ENCODE assay signal across 29 mouse cellular contexts in the genomic region with DNA sequence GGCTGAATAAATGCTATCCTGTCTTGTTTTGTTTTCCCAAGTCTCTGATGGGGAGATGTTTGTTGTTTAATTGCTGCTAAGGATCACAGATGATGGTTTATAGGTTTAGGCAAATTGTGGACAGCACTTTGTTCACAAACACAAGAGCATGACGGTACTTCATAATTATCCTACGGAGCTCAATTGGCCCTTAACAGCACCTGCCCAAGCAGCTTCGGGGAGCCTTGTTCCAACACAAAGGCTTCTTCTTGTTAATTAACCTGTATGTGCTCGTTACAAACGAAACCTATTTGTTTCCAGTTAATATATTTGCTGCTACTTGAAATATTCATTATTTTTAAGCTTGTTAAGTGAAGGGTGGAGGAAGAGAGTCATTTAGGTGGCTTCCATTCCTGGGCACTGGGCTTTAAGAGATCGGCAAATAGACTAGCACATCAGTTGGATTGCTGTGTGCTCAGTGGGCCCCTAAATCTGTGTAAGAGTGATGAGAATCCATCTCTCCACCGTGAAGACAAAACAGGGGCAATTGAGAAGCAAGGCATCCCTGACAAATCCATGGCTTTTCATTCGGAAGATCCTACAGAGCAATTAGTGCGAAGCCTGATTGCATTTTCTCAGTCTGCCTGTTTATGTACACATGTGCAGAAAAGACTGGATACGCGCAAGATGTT.
DNase-seq lines count a peak whose midpoint lies in the region; ATAC-seq and TF ChIP-seq lines count a peak whose summit lies in the region.
"Had no signal": no experiment of that assay in that cellular context is flagged by ENCODE, and none has a peak within 500 bp of the region (broad histone marks: within the 10 kb centered on the region; RNA-seq: fewer than 3 reads in every experiment).

No protein-coding gene starts in this region.

- no peaks in the 10 kb centered on the region for H3K9me3 ChIP-seq in midbrain, embryonic 11.5 days (ENCODE audit: control insufficient read depth, low read length)
- H3K9me3 ChIP-seq in midbrain, embryonic 14.5 days (ENCODE audit: control insufficient read depth, low read length): no peaks in the 10 kb centered on the region
- H3K9me3 ChIP-seq in forebrain, embryonic 13.5 days (replicated peaks): no peaks in the 10 kb centered on the region
- H3K9me3 ChIP-seq in forebrain, postnatal 0 days (ENCODE audit: low read length): no peaks in the 10 kb centered on the region
- no peaks in the 10 kb centered on the region for H3K9me3 ChIP-seq in hindbrain, embryonic 10.5 days
- H3K9me3 ChIP-seq: embryonic facial prominence, embryonic 10.5 days; embryonic facial prominence, embryonic 13.5 days; heart, embryonic 12.5 days; heart, embryonic 15.5 days had no signal

- no peak overlapping the region for H3K4me3 ChIP-seq in midbrain, embryonic 11.5 days (ENCODE audit: low read depth, low read length)
- H3K4me3 ChIP-seq in midbrain, embryonic 14.5 days (replicated peaks; ENCODE audit: low read depth, low read length): no peak overlapping the region
- H3K4me3 ChIP-seq in forebrain, embryonic 13.5 days: no peak overlapping the region
- H3K4me3 ChIP-seq in forebrain, postnatal 0 days (ENCODE audit: low read depth, low read length): no peak overlapping the region
- H3K4me3 ChIP-seq in hindbrain, embryonic 10.5 days: no peak overlapping the region
- H3K4me3 ChIP-seq: embryonic facial prominence, embryonic 10.5 days; embryonic facial prominence, embryonic 13.5 days; erythroblast, embryonic 14.5 days; gastrocnemius, adult 2 months; heart, embryonic 12.5 days; heart, embryonic 15.5 days had no signal

- ATAC-seq in midbrain, embryonic 11.5 days (ENCODE audit: low FRiP score): no peak
- ATAC-seq in midbrain, embryonic 14.5 days (ENCODE audit: low FRiP score, low TSS enrichment): no peak
- ATAC-seq in forebrain, embryonic 13.5 days: peak; percentile 52; the same call in 1 of the 2 replicates
- ATAC-seq in forebrain, postnatal 0 days: no peak; the same call in 1 of the 2 replicates
- ATAC-seq: CD4-positive, CD25-positive, alpha-beta regulatory T cell, adult 4 months; hindbrain, postnatal 0 days; inflammation-experienced regulatory T-cells, adult 6 months had no signal

- H3K9ac ChIP-seq in midbrain, embryonic 11.5 days (ENCODE audit: low read length): no peak overlapping the region
- H3K9ac ChIP-seq in midbrain, embryonic 14.5 days (replicated peaks; ENCODE audit: low read length): no peak overlapping the region
- H3K9ac ChIP-seq in forebrain, embryonic 13.5 days: no peak overlapping the region
- no peak overlapping the region for H3K9ac ChIP-seq in forebrain, postnatal 0 days
- H3K9ac ChIP-seq: embryonic facial prominence, embryonic 13.5 days; heart, embryonic 12.5 days; heart, embryonic 15.5 days; hindbrain, embryonic 14.5 days had no signal

- WGBS in midbrain, embryonic 11.5 days: 77% methylated on average over 11 of the region's 11 CpGs
- 73% methylated on average over 11 of the region's 11 CpGs for WGBS in midbrain, embryonic 14.5 days
- 22% methylated on average over 11 of the region's 11 CpGs for WGBS in forebrain, embryonic 13.5 days
- 20% methylated on average over 11 of the region's 11 CpGs for WGBS in forebrain, postnatal 0 days
- 89% methylated on average over 11 of the region's 11 CpGs for WGBS in hindbrain, embryonic 10.5 days

- no peaks in the 10 kb centered on the region for H3K36me3 ChIP-seq in midbrain, embryonic 11.5 days (ENCODE audit: control insufficient read depth, insufficient read depth, low read length)
- no peaks in the 10 kb centered on the region for H3K36me3 ChIP-seq in midbrain, embryonic 14.5 days (ENCODE audit: control insufficient read depth, insufficient read depth, low read length)
- no peaks in the 10 kb centered on the region for H3K36me3 ChIP-seq in forebrain, embryonic 13.5 days (ENCODE audit: poor library complexity, severe bottlenecking)
- H3K36me3 ChIP-seq in forebrain, postnatal 0 days (ENCODE audit: insufficient read depth): no peaks in the 10 kb centered on the region
- no peaks in the 10 kb centered on the region for H3K36me3 ChIP-seq in hindbrain, embryonic 10.5 days
- H3K36me3 ChIP-seq: embryonic facial prominence, embryonic 10.5 days; embryonic facial prominence, embryonic 13.5 days; heart, embryonic 12.5 days; heart, embryonic 15.5 days had no signal

- DNase-seq in midbrain, embryonic 11.5 days (ENCODE audit: low spot score, missing footprints): peak; percentile 61
- no peak for DNase-seq in midbrain, embryonic 14.5 days
- DNase-seq in brain, embryonic 14.5 days (ENCODE audit: low read depth): peak; percentile 48
- peak; percentile 35 for DNase-seq in forebrain, postnatal 0 days
- DNase-seq in kidney, adult 9 months: no peak
- DNase-seq in hindbrain, embryonic 10.5 days (ENCODE audit: low spot score): no peak
- DNase-seq in spleen, adult 18-20 months: no peak
- DNase-seq: adrenal gland, adult 2 months; adrenal gland, postnatal 14 days; cerebellum, adult 11-12 months; cerebellum, adult 8-10 months; cerebellum, postnatal 10 days; cerebellum, postnatal 36 days; embryo, embryonic 11 days; gastrocnemius, adult 2 months; gastrocnemius, postnatal 14 days; heart, adult 18-20 months; heart, postnatal 10 days; heart, postnatal 36 days had no signal

- TF ChIP-seq POLR2A in brain, embryonic 14.5 days (IDR thresholded peaks at IDR 0.05; ENCODE audit: borderline replicate concordance, extremely low read depth, insufficient read depth, insufficient read length, poor library complexity, severe bottlenecking): no peak

- no peak overlapping the region for H3K4me2 ChIP-seq in midbrain, embryonic 11.5 days
- H3K4me2 ChIP-seq in midbrain, embryonic 14.5 days (ENCODE audit: low read length): no peak overlapping the region
- H3K4me2 ChIP-seq in forebrain, embryonic 13.5 days: peak overlapping the region; percentile 11
- no peak overlapping the region for H3K4me2 ChIP-seq in forebrain, postnatal 0 days (ENCODE audit: low read depth)
- H3K4me2 ChIP-seq: embryonic facial prominence, embryonic 13.5 days; heart, embryonic 12.5 days; heart, embryonic 15.5 days; hindbrain, embryonic 14.5 days had no signal

- H3K27me3 ChIP-seq in midbrain, embryonic 11.5 days (ENCODE audit: control insufficient read depth, insufficient read depth, low read length): no peaks in the 10 kb centered on the region
- H3K27me3 ChIP-seq in midbrain, embryonic 14.5 days (ENCODE audit: control insufficient read depth, insufficient read depth, low read length): no peaks in the 10 kb centered on the region
- H3K27me3 ChIP-seq in forebrain, embryonic 13.5 days: peaks cover 8% of the 10 kb centered on the region
- H3K27me3 ChIP-seq in forebrain, postnatal 0 days (ENCODE audit: insufficient read depth, low read length): no peaks in the 10 kb centered on the region
- no peaks in the 10 kb centered on the region for H3K27me3 ChIP-seq in hindbrain, embryonic 10.5 days (ENCODE audit: insufficient read depth, poor library complexity, severe bottlenecking)
- H3K27me3 ChIP-seq: embryonic facial prominence, embryonic 13.5 days; heart, embryonic 12.5 days; heart, embryonic 15.5 days had no signal

- no peak overlapping the region for H3K27ac ChIP-seq in midbrain, embryonic 11.5 days (ENCODE audit: low read depth, low read length)
- H3K27ac ChIP-seq in midbrain, embryonic 14.5 days (replicated peaks; ENCODE audit: low read depth, low read length): no peak overlapping the region
- H3K27ac ChIP-seq in forebrain, embryonic 13.5 days: no peak overlapping the region
- H3K27ac ChIP-seq in forebrain, postnatal 0 days (ENCODE audit: low read depth, low read length): no peak overlapping the region
- H3K27ac ChIP-seq in hindbrain, embryonic 10.5 days: no peak overlapping the region
- H3K27ac ChIP-seq: embryonic facial prominence, embryonic 10.5 days; embryonic facial prominence, embryonic 13.5 days; gastrocnemius, adult 2 months; heart, embryonic 15.5 days; hindbrain, embryonic 14.5 days; hindbrain, postnatal 0 days had no signal

- no peaks in the 10 kb centered on the region for H3K4me1 ChIP-seq in midbrain, embryonic 11.5 days (ENCODE audit: control insufficient read depth, insufficient read depth, low read length)
- H3K4me1 ChIP-seq in midbrain, embryonic 14.5 days (ENCODE audit: control insufficient read depth, insufficient read depth, low read length): no peaks in the 10 kb centered on the region
- peaks cover 15% of the 10 kb centered on the region for H3K4me1 ChIP-seq in forebrain, embryonic 13.5 days
- no peaks in the 10 kb centered on the region for H3K4me1 ChIP-seq in forebrain, postnatal 0 days (ENCODE audit: insufficient read depth)
- H3K4me1 ChIP-seq in hindbrain, embryonic 10.5 days (replicated peaks): no peaks in the 10 kb centered on the region
- H3K4me1 ChIP-seq: embryonic facial prominence, embryonic 10.5 days; embryonic facial prominence, embryonic 13.5 days; heart, embryonic 12.5 days; heart, embryonic 15.5 days had no signal

- no peak for TF ChIP-seq CTCF in brain, embryonic 14.5 days (IDR thresholded peaks at IDR 0.05; ENCODE audit: borderline replicate concordance, extremely low read depth, insufficient read depth, insufficient read length)
- TF ChIP-seq CTCF in forebrain, postnatal 0 days (IDR thresholded peaks at IDR 0.05; ENCODE audit: low read depth): no peak

Comparison
In these comparisons a context has a peak if more than half of its experiments do, and no peak if none do; other contexts are left out.
1. DNase-seq: peak in midbrain, embryonic 11.5 days (single experiment), brain, embryonic 14.5 days (single experiment) and forebrain, postnatal 0 days (single experiment); none in midbrain, embryonic 14.5 days (single experiment), kidney, adult 9 months (single experiment), hindbrain, embryonic 10.5 days (single experiment) and spleen, adult 18-20 months (0 of 2).